Mouse (Mus musculus) G1E (cell line): ENCODE results near the gene Popdc3. TPM values are rescaled to one million over a fixed set of nuclear protein-coding genes. Genes with fewer than 3 reads are reported as not detected.

Source experiments
- ATAC-seq: 2 replicates; pipeline ENCODE4 v1.8.0; 2016; ENCODE audit warnings: mild to moderate bottlenecking; ENCODE audit not compliant: insufficient number of reproducible peaks, poor library complexity, low FRiP score, severe bottlenecking; ENCODE audit errors: extremely low read depth
- DNase-seq: peaks from one replicate; pipeline ENCODE4 v3.0.0; 2012; ENCODE audit warnings: low spot score
- H3K27me3 ChIP-seq: 2 replicates; pipeline ENCODE4 v1.6.1; 2012; ENCODE audit warnings: mild to moderate bottlenecking, low read length, inconsistent platforms; ENCODE audit not compliant: insufficient read depth
- H3K36me3 ChIP-seq: replicated peaks from 2 replicates; pipeline ENCODE3; 2012; ENCODE audit warnings: mild to moderate bottlenecking, inconsistent platforms
- H3K4me1 ChIP-seq: 2 replicates; pipeline ENCODE4 v1.6.1; 2012; ENCODE audit warnings: low read depth, low read length, inconsistent platforms, mixed read lengths; ENCODE audit not compliant: insufficient read depth
- H3K4me3 ChIP-seq: 2 replicates; pipeline ENCODE4 v1.5.1; 2012; ENCODE audit warnings: low read depth, mild to moderate bottlenecking, inconsistent platforms, low read length, moderate library complexity, mixed read lengths
- H3K9me3 ChIP-seq: replicated peaks from 2 replicates; pipeline ENCODE4 v1.6.1; 2012; ENCODE audit warnings: inconsistent platforms
- CTCF ChIP-seq: IDR thresholded peaks from 2 replicates; pipeline ENCODE4 v1.5.1; 2012; ENCODE audit warnings: low read depth, low read length, inconsistent platforms, mixed read lengths
- GATA1 ChIP-seq: IDR thresholded peaks from 2 replicates; pipeline ENCODE4 v1.6.1; 2012; ENCODE audit warnings: borderline replicate concordance, low read length, inconsistent platforms, mixed read lengths
- GATA2 ChIP-seq: IDR thresholded peaks from 2 replicates; pipeline ENCODE4 v1.6.1; 2012; ENCODE audit warnings: low read depth, low read length, inconsistent platforms, borderline replicate concordance
- POLR2AphosphoS5 ChIP-seq: IDR thresholded peaks from 2 replicates; pipeline ENCODE4 v1.6.1; 2012; ENCODE audit warnings: low read depth, low read length, inconsistent platforms; ENCODE audit not compliant: insufficient replicate concordance
- TAL1 ChIP-seq: conservative IDR thresholded peaks from 2 replicates; pipeline ENCODE4 v1.6.1; 2012; ENCODE audit warnings: low read depth, low read length, inconsistent platforms, mixed read lengths
- polyA plus RNA-seq: library from polyadenylated mRNA; stranded (reverse); fragments of >175 nt; gene quantifications from 2 replicates; pipeline ENCODE4 v1.2.3, GENCODE M21; 2012
- total RNA-seq, 2 experiments: library from RNA; stranded (forward) in 1 of 2; stranded (reverse) in 1 of 2; fragments of 200-1000 nt in 1 of 2; fragments of >200 nt in 1 of 2; fragmentation: Nextera tagmentation in 1 of 2; gene quantifications; 2 replicates each; pipeline ENCODE4 v1.2.3; 2014 to 2017

Gene Popdc3
- total and polyA plus RNA-seq, 3 experiments, result not detected

DNA sequence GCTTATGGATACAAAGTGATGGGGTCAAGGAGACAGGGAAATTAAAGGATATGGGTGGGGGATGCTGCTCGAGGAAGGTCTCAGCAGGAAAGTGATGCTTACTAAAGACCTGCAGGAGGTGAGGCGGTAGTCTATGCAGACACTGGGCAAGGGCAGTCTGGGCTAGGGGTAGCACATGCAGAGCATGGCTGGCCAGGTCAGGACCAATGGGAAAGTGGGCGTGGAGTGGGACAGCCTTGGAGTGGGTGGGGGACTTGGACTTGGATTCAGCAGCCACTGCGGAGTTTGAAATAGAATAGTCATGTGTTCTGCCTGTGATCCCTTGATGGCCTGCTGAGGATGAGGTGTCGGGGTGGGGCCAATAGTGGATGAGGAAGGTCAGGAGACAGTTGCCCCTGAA is 141.0 kb downstream of the Popdc3 start:
- no peaks in the 10 kb centered on the region for H3K27me3 ChIP-seq
- ATAC-seq (no peak), DNase-seq (no peak)
- H3K9me3 ChIP-seq, result 0 out of 2 replicates have a peak, but pooled peaks cover 1% of the 10 kb centered on the region
- H3K4me1 ChIP-seq, result no peaks in the 10 kb centered on the region
- H3K36me3 ChIP-seq, result no peaks in the 10 kb centered on the region
- TF ChIP-seq POLR2AphosphoS5 (no peak), TAL1 (no peak)
- no peak overlapping the region for H3K4me3 ChIP-seq

DNA sequence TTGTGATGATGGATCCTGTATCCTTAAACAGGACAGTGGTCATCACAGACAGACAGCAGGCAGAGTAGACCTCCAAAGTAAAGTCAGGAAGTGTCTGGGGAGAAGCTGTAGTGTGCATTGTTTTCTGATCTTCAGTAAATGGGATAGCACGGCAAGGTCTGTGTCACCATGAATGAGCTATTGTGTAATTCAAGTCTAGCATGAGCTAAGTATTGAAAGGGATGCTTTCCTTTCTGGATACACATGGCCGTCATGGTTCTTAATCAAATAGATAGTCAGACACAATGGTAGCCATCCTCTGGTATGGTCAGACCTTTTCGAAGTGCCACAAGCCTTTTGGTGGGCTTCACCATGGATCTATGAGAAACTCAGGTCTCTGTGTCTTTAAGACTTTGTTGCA is 142.4 kb downstream of the Popdc3 start:
- H3K36me3 ChIP-seq, result no peaks in the 10 kb centered on the region

DNA sequence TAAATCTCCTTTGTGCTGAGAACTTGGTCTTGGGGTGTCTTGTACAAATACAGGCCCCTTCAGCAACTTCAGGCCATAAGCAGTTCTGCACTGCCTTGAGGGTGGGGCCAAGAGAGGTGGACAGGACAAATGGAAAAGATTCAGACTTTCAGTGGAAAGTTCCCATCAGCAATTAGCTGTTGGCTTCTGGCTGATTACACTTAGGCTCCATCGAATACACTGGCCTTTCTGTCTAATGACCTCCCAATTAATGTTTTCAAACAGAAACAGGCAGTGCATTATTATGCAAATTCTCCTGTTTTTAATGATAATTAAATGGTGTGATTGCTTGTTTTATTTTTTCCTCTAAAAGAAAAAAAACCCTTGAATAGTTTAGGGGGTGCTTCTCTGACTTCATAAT is 146.3 kb downstream of the Popdc3 start:
- no peak for TF ChIP-seq CTCF
- Histone ChIP-seq H3K27me3 (no peaks in the 10 kb centered on the region), H3K4me3 (no peak overlapping the region), H3K36me3 (no peaks in the 10 kb centered on the region), H3K4me1 (no peaks in the 10 kb centered on the region), H3K9me3 (no peaks in the 10 kb centered on the region)
- DNase-seq (no peak), ATAC-seq (no peak)

More for the DNA sequence above, 142.4 kb downstream of the Popdc3 start:
- Histone ChIP-seq H3K27me3 (no peaks in the 10 kb centered on the region), H3K9me3 (0 out of 2 replicates have a peak, but pooled peaks cover 1% of the 10 kb centered on the region), H3K4me1 (no peaks in the 10 kb centered on the region), H3K4me3 (no peak overlapping the region)
- DNase-seq (no peak), ATAC-seq (no peak)
- TF ChIP-seq GATA2, result no peak
- TF ChIP-seq GATA1, result no peak
- no peak for TF ChIP-seq TAL1
- TF ChIP-seq CTCF, result no peak
- TF ChIP-seq POLR2AphosphoS5, result no peak

DNA sequence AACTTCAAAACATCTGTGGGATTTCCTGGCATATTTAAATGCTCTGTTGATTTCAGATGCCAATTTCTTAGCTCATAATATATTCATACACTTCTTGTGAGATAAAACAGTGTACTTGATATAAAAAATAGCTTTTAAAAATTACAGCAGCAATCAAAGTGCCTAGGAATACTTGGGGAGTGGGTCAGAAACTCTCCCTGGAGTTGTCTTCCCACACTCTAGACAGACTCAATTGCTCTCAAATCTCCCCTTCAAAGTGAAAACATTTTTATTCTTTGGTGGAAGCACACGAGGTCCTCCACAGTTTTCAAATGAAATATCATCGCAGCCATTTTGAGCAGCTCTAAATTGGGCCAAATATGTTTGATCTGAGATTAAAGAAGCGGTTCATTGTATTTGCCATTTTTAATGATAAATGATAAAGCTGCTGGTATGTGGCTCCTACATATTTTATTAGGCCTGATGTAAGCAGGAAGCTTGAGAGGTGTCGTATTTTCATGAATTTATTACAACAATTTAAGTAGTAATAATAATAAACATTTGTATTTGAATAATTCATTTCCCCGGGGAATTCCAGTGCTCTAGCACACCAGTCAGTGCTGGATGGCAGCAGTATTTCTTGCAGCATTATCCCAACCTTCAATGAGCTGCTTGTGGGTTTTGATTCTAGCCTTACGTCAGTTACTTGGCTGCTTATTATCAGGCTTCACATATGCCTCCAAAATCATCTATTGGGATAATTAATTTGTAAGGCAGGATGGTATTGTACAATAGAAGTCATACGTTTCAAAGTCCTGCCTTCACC is 150.5 kb downstream of the Popdc3 start:
- Histone ChIP-seq H3K9me3 (no peaks in the 10 kb centered on the region), H3K36me3 (no peaks in the 10 kb centered on the region), H3K4me3 (no peak overlapping the region), H3K4me1 (no peaks in the 10 kb centered on the region), H3K27me3 (no peaks in the 10 kb centered on the region)
- DNase-seq, result no peak
- ATAC-seq, result no peak
- no peak for TF ChIP-seq CTCF
- TF ChIP-seq GATA2, result no peak
- no peak for TF ChIP-seq TAL1
- TF ChIP-seq POLR2AphosphoS5, result no peak
- TF ChIP-seq GATA1, result no peak

DNA sequence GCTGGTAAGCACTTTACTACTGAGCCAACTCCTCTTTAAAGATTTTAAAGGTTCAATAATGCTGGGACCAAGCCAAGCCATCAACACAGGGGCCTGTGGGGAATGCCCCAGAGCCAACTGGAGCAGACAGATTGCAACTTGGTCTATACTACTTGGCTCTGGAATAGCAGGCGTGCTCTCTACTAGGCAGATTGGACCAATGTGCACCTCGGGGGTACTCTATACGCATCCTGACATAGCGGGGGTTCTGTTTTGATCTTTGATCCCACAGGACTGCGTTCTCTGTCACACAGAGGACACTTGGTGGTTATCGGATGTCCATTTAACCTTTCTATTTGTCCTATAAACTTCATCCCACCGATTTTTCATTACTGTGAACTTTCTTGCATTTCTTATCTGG is 157.0 kb downstream of the Popdc3 start:
- TF ChIP-seq POLR2AphosphoS5, result no peak
- no peak for TF ChIP-seq GATA1
- TF ChIP-seq TAL1, result no peak
- no peak for TF ChIP-seq GATA2
- no peak for TF ChIP-seq CTCF
- H3K4me3 ChIP-seq, result no peak overlapping the region
- no peak for ATAC-seq

DNA sequence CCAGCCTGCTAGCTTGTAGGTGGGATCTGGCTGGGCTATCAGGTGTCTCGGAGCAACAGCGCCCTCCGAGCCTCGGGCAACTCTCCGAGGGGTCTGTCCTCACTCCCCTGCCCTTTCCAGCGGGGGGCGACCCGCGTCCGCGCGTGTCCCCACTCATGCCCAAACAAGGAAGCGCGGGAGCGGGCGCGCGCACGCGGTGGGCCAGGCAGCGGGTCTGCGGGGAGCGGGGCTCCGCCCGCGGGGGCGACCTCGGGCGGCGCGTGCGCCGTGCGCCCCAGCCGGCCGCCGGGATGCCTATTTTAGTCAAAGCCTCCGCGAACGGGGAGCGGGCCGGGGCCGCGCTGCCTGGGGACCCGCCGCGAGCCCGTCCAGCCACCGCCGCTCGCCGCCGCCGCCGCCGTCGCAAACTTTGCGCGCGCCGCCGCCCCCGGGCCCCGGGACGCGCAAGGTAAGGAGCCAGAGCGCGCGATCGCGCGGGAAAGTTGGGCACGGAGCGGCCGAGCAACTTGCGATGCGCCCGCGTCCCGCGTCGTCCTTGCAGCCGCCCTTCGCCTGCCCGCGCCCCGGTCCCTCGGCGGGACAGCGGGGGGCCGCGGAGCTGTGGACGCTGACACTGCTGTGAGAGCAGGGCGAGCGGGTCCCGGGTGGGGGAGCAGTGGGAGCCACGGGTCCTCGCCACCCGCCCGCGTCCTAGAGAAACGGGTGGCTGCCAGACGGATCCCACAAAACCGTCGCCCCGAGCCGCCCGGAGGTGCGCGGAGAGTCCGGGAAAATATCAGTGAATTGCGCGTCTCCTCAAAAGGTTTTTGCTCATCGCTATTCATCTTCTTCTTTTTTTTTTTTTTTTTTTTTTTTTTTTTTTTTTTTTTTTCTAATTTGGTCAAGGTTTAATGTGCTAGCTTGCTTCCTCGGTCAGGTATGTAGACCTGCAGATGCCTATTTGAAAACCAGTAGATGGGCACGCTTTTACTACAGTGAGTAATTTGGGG is 157.8 kb downstream of the Popdc3 start, which contains the start of gene Bves:
TSS of gene Bves (plus strand) at position 339 of the 989 bp plus-strand sequence.
- TF ChIP-seq POLR2AphosphoS5, result no peak
- TF ChIP-seq GATA2, result no peak
- TF ChIP-seq CTCF, result no peak
- no peak for TF ChIP-seq TAL1
- no peak for TF ChIP-seq GATA1
- H3K4me1 ChIP-seq, result no peaks in the 10 kb centered on the region
- no peak within 1 kb of the TSS for H3K4me3 ChIP-seq
- H3K27me3 ChIP-seq, result no peaks in the 10 kb centered on the region
- ATAC-seq (no peak), DNase-seq (no peak)
- H3K9me3 ChIP-seq, result peaks cover 3% of the 10 kb centered on the region
- H3K36me3 ChIP-seq, result no peaks in the 10 kb centered on the region

More for the DNA sequence above, 157.0 kb downstream of the Popdc3 start:
- DNase-seq, result no peak
- H3K36me3 ChIP-seq, result no peaks in the 10 kb centered on the region
- H3K9me3 ChIP-seq, result peaks cover 3% of the 10 kb centered on the region
- H3K27me3 ChIP-seq, result no peaks in the 10 kb centered on the region
- H3K4me1 ChIP-seq, result no peaks in the 10 kb centered on the region
